Mouse (Mus musculus) myocyte (in vitro differentiated cells): ENCODE results near the gene Map4k1.

ENCODE experiments used
- CEBPB ChIP-seq: IDR thresholded peaks from 2 replicates; pipeline ENCODE4 v1.6.1; 2011; ENCODE audit warnings: mild to moderate bottlenecking, moderate library complexity; ENCODE audit not compliant: poor library complexity, insufficient read depth, severe bottlenecking
- E2F4 ChIP-seq: IDR thresholded peaks from one replicate; pipeline ENCODE4 v1.6.1; 2011; ENCODE audit warnings: mild to moderate bottlenecking, control low read depth, moderate library complexity; ENCODE audit not compliant: insufficient read depth
- MAX ChIP-seq: IDR thresholded peaks from one replicate; pipeline ENCODE4 v1.6.1; 2011; ENCODE audit warnings: low read depth, mild to moderate bottlenecking, control low read depth
- MYOD1 ChIP-seq, 3 experiments: IDR thresholded peaks; one replicate each; pipeline ENCODE4 v1.6.1; 2011; ENCODE audit warnings: control low read depth in 2 of 3, low read depth in 2 of 3, mild to moderate bottlenecking in 2 of 3, moderate library complexity in 1 of 3; ENCODE audit not compliant: insufficient read length in 2 of 3, control insufficient read depth in 1 of 3
- MYOG ChIP-seq, 3 experiments: IDR thresholded peaks; one replicate each; pipeline ENCODE4 v1.6.1; 2011; ENCODE audit warnings: control low read depth in 2 of 3, low read depth in 2 of 3, mild to moderate bottlenecking in 2 of 3; ENCODE audit not compliant: insufficient read length in 2 of 3, control insufficient read depth in 1 of 3, insufficient read depth in 1 of 3
- POLR2A ChIP-seq: IDR thresholded peaks from one replicate; pipeline ENCODE4 v1.6.1; 2011; ENCODE audit warnings: low read depth, mild to moderate bottlenecking, control low read depth, moderate library complexity; ENCODE audit not compliant: insufficient read length
- POLR2AphosphoS2 ChIP-seq: IDR thresholded peaks from one replicate; pipeline ENCODE4 v1.6.1; 2011; ENCODE audit warnings: low read depth, control low read depth; ENCODE audit not compliant: insufficient read length
- REST ChIP-seq: IDR thresholded peaks from one replicate; pipeline ENCODE4 v1.6.1; 2011; ENCODE audit warnings: mild to moderate bottlenecking, control low read depth, moderate library complexity; ENCODE audit not compliant: insufficient read depth, insufficient read length
- SRF ChIP-seq: IDR thresholded peaks from one replicate; pipeline ENCODE4 v1.6.1; 2011; ENCODE audit warnings: low read depth; ENCODE audit not compliant: control insufficient read depth, insufficient read length
- TCF12 ChIP-seq: IDR thresholded peaks from one replicate; pipeline ENCODE4 v1.6.1; 2011; ENCODE audit warnings: mild to moderate bottlenecking, control low read depth; ENCODE audit not compliant: poor library complexity, insufficient read depth, severe bottlenecking
- TCF3 ChIP-seq: IDR thresholded peaks from one replicate; pipeline ENCODE4 v1.6.1; 2011; ENCODE audit warnings: low read depth, control low read depth; ENCODE audit not compliant: insufficient read length
- USF1 ChIP-seq: IDR thresholded peaks from one replicate; pipeline ENCODE4 v1.6.1; 2011; ENCODE audit warnings: low read depth, mild to moderate bottlenecking, control low read depth, moderate library complexity

- no peak for TF ChIP-seq CEBPB
- no peak for TF ChIP-seq POLR2A
- no peak for TF ChIP-seq TCF12
- TF ChIP-seq MAX, result no peak
- TF ChIP-seq USF1, result no peak
- TF ChIP-seq E2F4, result no peak
- no peak for TF ChIP-seq MYOD1 (IDR thresholded peaks at IDR 0.05; ENCODE audit: control insufficient read depth in 1 of 3, insufficient read length in 2 of 3, low read depth in 2 of 3)
- no peak for TF ChIP-seq POLR2AphosphoS2
- no peak for TF ChIP-seq SRF
- TF ChIP-seq REST, result no peak
- TF ChIP-seq TCF3, result no peak
- TF ChIP-seq MYOG (IDR thresholded peaks at IDR 0.05; ENCODE audit: control insufficient read depth in 1 of 3, insufficient read depth in 1 of 3, insufficient read length in 2 of 3, low read depth in 2 of 3), result no peak
Measured at GRCm38 (mm10) chr7:29052821-29053220, 71.0 kb downstream of the Map4k1 start.
